Mouse (Mus musculus) spleen, adult 2 months (tissue): ENCODE measurements around the gene R3hdm4. TPM values are rescaled to one million over a fixed set of nuclear protein-coding genes. Genes with fewer than 3 reads are reported as not detected.
"Not testable (repeated sequence)": the region's sequence is repeated elsewhere in the genome, so short reads cannot be mapped to it uniquely, and the experiment has no call there.

Experiments
- DNase-seq, 2 experiments: peaks; one replicate each; pipeline versions ENCODE4 v3.0.0 to v3.0.0-alpha.2; 2012 to 2021; ENCODE audit warnings: low spot score in 2 of 2, low read depth in 1 of 2
- H3K27ac ChIP-seq: fragments of 200-500 bp; 2 replicates; pipeline ENCODE4 v1.5.1; 2012; ENCODE audit warnings: low read length, inconsistent platforms; ENCODE audit not compliant: insufficient read depth
- H3K27me3 ChIP-seq: fragments of 200-500 bp; 2 replicates; pipeline ENCODE4 v1.6.1; 2012; ENCODE audit warnings: mild to moderate bottlenecking, moderate library complexity, low read length, inconsistent platforms; ENCODE audit not compliant: control insufficient read depth, insufficient read depth
- H3K36me3 ChIP-seq: fragments of 200-500 bp; 2 replicates; pipeline ENCODE4 v1.6.1; 2012; ENCODE audit warnings: mild to moderate bottlenecking, low read length, inconsistent platforms; ENCODE audit not compliant: control insufficient read depth, insufficient read depth
- H3K4me1 ChIP-seq: fragments of 200-500 bp; 2 replicates; pipeline ENCODE4 v1.6.1; 2011; ENCODE audit warnings: inconsistent platforms; ENCODE audit not compliant: control insufficient read depth, insufficient read depth, insufficient read length
- H3K4me3 ChIP-seq: fragments of 200-500 bp; 2 replicates; pipeline ENCODE4 v1.5.1; 2011; ENCODE audit warnings: mild to moderate bottlenecking, inconsistent platforms; ENCODE audit not compliant: insufficient read depth, insufficient read length; ENCODE audit errors: extremely low read depth
- CTCF ChIP-seq: fragments of 200-500 bp; IDR thresholded peaks from 2 replicates; pipeline ENCODE4 v1.5.1; 2011; ENCODE audit warnings: mild to moderate bottlenecking, inconsistent platforms; ENCODE audit not compliant: insufficient read depth, insufficient read length, insufficient replicate concordance; ENCODE audit errors: extremely low read depth
- POLR2A ChIP-seq: fragments of 200-500 bp; IDR thresholded peaks from 2 replicates; pipeline ENCODE4 v1.6.1; 2011; ENCODE audit warnings: low read depth, low read length, inconsistent platforms
- WGBS: fragments of 180-500 bp; shearing (Covaris S2); methylation state at CpG from one replicate; pipeline ENCODE4 v1.1.7; 2018; 5-methylcytosine and 5-hydroxymethylcytosine counted together
- polyA plus RNA-seq: library from polyadenylated mRNA; depleted of rRNA; stranded (reverse); fragments of >200 nt; gene quantifications from 2 replicates; pipeline ENCODE4 v1.2.3, GENCODE M21; 2012

Gene R3hdm4
- polyA plus RNA-seq, 1 experiment: 117 TPM

DNA sequence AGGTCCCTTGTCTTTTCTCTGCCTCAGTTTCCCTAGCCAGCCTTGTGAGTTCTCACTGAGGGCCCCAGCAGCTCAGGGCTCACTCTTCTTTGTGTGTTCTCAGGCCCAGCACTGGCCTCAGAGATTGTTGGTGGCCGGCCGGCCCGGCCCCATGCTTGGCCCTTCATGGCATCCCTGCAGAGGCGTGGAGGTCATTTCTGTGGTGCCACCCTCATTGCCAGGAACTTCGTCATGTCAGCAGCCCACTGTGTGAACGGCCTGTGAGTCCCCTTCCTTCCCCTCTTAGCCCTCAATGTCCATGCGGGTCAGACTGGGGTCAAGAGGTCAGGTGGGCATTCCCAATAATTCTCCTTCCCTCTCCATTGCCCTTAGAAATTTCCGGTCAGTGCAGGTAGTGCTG is 34.4 kb downstream of the R3hdm4 start:
- WGBS: 92% methylated on average over 8 of the region's 8 CpGs
- Histone ChIP-seq H3K4me3 (no peak overlapping the region), H3K27me3 (0 out of 2 replicates have a peak, but pooled peaks cover 2% of the 10 kb centered on the region), H3K27ac (no peak overlapping the region), H3K4me1 (peaks cover 5% of the 10 kb centered on the region), H3K36me3 (no peaks in the 10 kb centered on the region)
- DNase-seq: no peak
- TF ChIP-seq POLR2A (no peak), CTCF (no peak)

DNA sequence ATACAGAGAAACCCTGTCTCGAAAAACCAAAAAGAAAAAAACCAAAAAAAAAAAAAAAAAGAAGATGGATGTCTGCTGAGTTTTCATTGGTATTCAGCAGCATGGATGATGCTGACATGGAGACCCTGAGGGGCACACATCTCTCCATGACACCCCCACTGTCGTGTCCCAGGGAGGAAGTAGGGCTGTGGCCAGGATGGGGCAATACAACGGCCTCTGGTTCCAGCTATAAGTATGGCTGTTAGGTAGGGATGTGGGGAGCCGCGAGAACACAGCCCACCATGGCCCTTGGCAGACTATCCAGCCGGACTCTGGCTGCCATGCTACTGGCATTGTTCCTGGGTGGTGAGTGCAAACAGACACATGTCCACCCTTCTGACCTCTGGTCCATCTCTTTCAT is 35.0 kb downstream of the R3hdm4 start, which contains the start of gene Elane:
Gene Elane, plus strand, starts transcription at position 194 of the 400 bp plus-strand sequence.
- no peak for TF ChIP-seq CTCF
- TF ChIP-seq POLR2A: no peak
- Histone ChIP-seq H3K27me3 (0 out of 2 replicates have a peak, but pooled peaks cover 2% of the 10 kb centered on the region), H3K27ac (no peak within 1 kb of the TSS), H3K4me1 (peaks cover 7% of the 10 kb centered on the region), H3K4me3 (no peak within 1 kb of the TSS), H3K36me3 (no peaks in the 10 kb centered on the region)
- no peak for DNase-seq
- WGBS: 70% methylated on average over 6 of the region's 6 CpGs

GRCm38 (mm10) chr10:79884938-79885337 is 36.1 kb downstream of the R3hdm4 start:
- H3K27ac ChIP-seq, DNase-seq, H3K4me3 ChIP-seq, H3K27me3 ChIP-seq, H3K36me3 ChIP-seq: not testable (repeated sequence)
- peaks cover 10% of the 10 kb centered on the region for H3K4me1 ChIP-seq
- 38% methylated on average over 3 of the region's 3 CpGs for WGBS

DNA sequence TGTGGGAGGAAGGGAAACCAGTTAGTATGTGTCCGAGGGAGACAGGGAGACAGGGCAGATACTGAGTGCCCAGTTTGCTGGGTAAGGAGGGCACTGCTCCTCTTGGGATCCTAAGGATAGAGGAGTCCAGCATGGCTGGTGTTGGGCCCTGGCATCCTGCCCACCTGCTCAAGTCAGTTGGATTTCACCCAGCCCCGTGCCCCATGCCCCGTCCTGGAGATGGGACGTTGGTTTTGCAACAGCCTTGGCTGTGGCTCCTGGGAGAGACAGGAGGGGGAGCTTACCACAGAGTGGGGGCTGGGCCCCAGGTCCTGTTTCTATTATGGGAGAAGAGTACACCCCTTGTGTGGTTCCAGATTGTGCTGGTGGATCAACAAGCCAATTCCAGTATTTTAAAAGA is 36.6 kb downstream of the R3hdm4 start:
- DNase-seq: no peak
- H3K4me3 ChIP-seq: no peak overlapping the region
- WGBS: 18% methylated on average over 4 of the region's 4 CpGs
- no peak for TF ChIP-seq CTCF
- TF ChIP-seq POLR2A: no peak
- no peaks in the 10 kb centered on the region for H3K36me3 ChIP-seq
- H3K4me1 ChIP-seq: peaks cover 10% of the 10 kb centered on the region
- H3K27ac ChIP-seq: no peak overlapping the region
- 0 out of 2 replicates have a peak, but pooled peaks cover 2% of the 10 kb centered on the region for H3K27me3 ChIP-seq

DNA sequence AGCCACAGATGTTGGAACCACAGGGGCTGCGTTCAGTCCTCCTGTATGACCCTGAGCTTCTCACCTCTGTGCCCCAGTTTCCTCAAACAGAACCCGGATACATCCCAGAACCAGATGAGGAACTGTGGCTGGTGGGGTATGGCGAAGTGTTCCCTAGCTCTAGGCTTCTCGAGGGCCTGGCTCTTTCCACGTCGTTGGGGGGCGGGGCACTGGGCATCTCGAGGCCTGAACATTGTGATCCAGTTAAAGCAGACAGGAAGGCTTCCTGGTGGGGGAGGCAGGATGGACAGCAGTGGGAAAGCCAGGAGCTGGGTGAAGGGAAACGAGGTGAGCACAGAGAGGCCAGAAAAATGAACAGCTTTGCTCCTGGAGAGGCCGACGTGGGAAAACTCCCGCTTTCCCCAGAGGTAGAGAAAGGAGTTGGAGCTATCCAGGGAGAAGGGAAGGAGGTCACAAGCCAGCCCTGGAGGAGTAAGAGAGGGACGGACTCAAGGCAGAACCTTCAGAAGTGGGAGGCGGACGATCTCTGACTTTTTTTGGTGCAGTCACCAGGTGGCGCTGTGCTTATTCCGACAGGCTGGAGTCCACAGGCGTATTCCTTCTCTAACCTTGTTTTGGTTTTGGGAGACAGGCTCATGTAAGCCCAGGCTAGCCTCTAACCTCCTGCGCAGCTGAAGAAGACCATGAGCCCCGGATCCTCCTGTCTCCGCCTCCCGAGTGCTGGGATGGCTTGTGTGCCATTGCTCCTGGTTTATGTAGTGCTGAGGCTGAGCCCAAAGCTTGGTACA is 37.5 kb downstream of the R3hdm4 start:
- DNase-seq: peak; percentile 49 to 69
- TF ChIP-seq CTCF (peak; percentile 80; the same call in 1 of the 2 replicates), POLR2A (no peak)
- Histone ChIP-seq H3K4me1 (peaks cover 10% of the 10 kb centered on the region), H3K36me3 (no peaks in the 10 kb centered on the region), H3K27me3 (0 out of 2 replicates have a peak, but pooled peaks cover 2% of the 10 kb centered on the region), H3K4me3 (no peak overlapping the region), H3K27ac (no peak overlapping the region)
- WGBS: 24% methylated on average over 22 of the region's 22 CpGs

- Histone ChIP-seq H3K27ac (no peak overlapping the region), H3K4me1 (peaks cover 19% of the 10 kb centered on the region), H3K27me3 (0 out of 2 replicates have a peak, but pooled peaks cover 2% of the 10 kb centered on the region), H3K36me3 (no peaks in the 10 kb centered on the region), H3K4me3 (0 out of 2 replicates have a peak overlapping the region, but pooled peaks have one; percentile 4)
- TF ChIP-seq POLR2A (no peak), CTCF (no peak)
- WGBS: 6% methylated on average over 22 of the region's 22 CpGs
- no peak for DNase-seq
Measured at GRCm38 (mm10) chr10:79881981-79882380, 39.0 kb downstream of the R3hdm4 start.

GRCm38 (mm10) chr10:79880721-79881120 is 40.3 kb downstream of the R3hdm4 start:
- WGBS: 9% methylated on average over 9 of the region's 9 CpGs
- TF ChIP-seq CTCF: no peak
- TF ChIP-seq POLR2A: no peak
- DNase-seq: no peak
- H3K4me3 ChIP-seq: no peak overlapping the region
- H3K27ac ChIP-seq: no peak overlapping the region
- H3K27me3 ChIP-seq: 0 out of 2 replicates have a peak, but pooled peaks cover 2% of the 10 kb centered on the region
- H3K36me3 ChIP-seq: no peaks in the 10 kb centered on the region
- peaks cover 22% of the 10 kb centered on the region for H3K4me1 ChIP-seq
